Mouse (Mus musculus) G1E-ER4 (cell line): Measurements from ENCODE around the gene Olfr1354. TPM values are rescaled to one million over a fixed set of nuclear protein-coding genes. Genes with fewer than 3 reads are reported as not detected.
"Not testable (repeated sequence)": the region's sequence is repeated elsewhere in the genome, so short reads cannot be mapped to it uniquely, and the experiment has no call there.

Experiments used
- GATA1 ChIP-seq: IDR thresholded peaks from one replicate; pipeline ENCODE4 v1.8.0; 2012; ENCODE audit warnings: low read length, inconsistent platforms
- polyA plus RNA-seq: library from polyadenylated mRNA; stranded (reverse); fragments of >175 nt; gene quantifications from 2 replicates; pipeline ENCODE4 v1.2.3, GENCODE M21; 2012

Olfr1354 gene
- polyA plus RNA-seq = not detected in 2 replicates

DNA sequence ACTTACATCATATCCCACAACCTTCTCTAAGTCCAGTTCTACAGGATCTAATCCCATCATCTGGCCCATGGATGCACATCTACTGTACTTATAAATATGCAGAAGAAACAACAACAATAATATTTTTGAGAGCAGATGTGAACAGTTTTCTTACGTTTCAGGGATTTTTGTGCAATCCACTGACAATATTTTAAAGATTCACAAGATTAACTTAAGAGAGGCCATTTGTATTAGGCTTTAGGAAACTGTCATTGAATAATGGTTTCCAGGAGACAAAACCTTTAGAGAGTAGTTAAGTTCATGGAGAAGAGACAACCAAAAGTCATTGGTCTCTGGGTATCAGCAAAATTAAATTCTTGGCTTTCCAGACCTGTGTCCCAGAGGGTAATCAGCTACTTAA lies at the start of gene Olfr1354:
Gene Olfr1354, plus strand, starts transcription at position 301 of the 400 bp plus-strand sequence.
- not testable (repeated sequence) for TF ChIP-seq GATA1

DNA sequence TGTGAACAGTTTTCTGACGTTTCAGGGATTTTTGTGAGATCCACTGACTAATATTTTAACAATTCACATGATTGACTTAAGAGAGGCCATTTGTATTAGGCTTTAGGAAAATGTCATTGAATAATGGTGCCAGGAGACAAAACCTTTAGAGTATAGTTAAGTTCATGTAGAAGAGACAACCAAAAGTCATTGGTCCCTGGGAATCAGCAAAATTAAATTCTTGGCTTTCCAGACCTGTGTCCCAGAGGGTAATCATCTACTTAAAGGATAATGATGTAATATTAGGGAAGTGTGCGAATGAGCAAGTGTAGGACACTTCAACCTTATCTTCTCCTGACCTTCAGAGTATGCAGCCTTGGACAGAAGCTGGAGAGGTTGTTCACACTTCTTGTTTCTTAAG lies 37.7 kb upstream of the Olfr1354 start, which contains the start of gene Olfr1355:
Gene Olfr1355, plus strand, starts transcription at position 301 of the 400 bp plus-strand sequence.
- TF ChIP-seq GATA1 = no peak

DNA sequence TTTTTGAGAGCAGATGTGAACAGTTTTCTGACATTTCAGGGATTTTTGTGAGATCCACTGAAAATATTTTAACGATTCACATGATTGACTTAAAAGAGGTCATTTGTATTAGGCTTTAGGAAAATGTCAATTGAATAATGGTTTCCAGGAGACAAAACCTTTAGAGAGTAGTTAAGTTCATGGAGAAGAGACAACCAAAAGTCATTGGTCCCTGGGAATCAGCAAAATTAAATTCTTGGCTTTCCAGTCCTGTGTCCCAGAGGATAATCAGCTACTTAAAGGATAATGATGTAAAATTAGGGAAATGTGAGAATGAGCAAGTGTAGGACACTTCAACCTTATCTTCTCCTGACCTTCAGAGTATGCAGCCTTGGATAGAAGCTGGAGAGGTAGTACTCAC lies 37.4 kb downstream of the Olfr1354 start, which contains the start of gene Olfr8:
Gene Olfr8, plus strand, starts transcription at position 301 of the 400 bp plus-strand sequence.
- TF ChIP-seq GATA1 = not testable (repeated sequence)

DNA sequence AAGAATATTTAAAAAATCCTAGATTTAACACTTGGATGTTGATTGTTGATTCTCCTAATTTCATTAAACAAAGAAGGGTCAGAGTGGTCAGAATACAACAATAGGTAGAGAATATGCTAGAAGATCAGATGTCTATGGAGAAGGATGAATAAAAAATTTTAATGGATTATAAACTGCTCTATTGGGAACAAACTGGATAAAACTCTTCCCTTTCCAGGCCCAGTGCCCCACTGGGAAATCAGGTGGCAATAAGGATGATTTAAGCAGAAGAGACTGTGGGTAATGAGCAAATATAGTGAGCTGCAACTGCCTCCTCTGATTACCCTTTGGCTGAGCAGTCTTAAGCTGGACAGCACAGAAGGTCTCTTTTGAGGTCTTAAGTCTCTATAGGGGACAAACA lies 50.0 kb downstream of the Olfr1354 start, which contains the start of gene Olfr1353:
Gene Olfr1353, plus strand, starts transcription at position 301 of the 400 bp plus-strand sequence.
- TF ChIP-seq GATA1 = not testable (repeated sequence)

Other genes with a start within 250 kb of the Olfr1354 start
- not detected in 2 replicates for gene Casp14, start 194.9 kb upstream of the Olfr1354 start, polyA plus RNA-seq
- not detected in 2 replicates for gene Ccdc105, start 160.1 kb upstream of the Olfr1354 start, polyA plus RNA-seq
- gene Slc1a6, start 132.7 kb upstream of the Olfr1354 start, polyA plus RNA-seq = not detected in 2 replicates
- not detected in 2 replicates for gene Olfr1356, start 61.0 kb upstream of the Olfr1354 start, polyA plus RNA-seq
- not detected in 2 replicates for gene Olfr1355, start 37.6 kb upstream of the Olfr1354 start, polyA plus RNA-seq
- not detected in 2 replicates for gene Olfr8, start 37.5 kb downstream of the Olfr1354 start, polyA plus RNA-seq
- gene Olfr1353, start 50.1 kb downstream of the Olfr1354 start, polyA plus RNA-seq = not detected in 2 replicates
- gene Olfr1352, start 67.9 kb downstream of the Olfr1354 start, polyA plus RNA-seq = not detected in 2 replicates
- not detected in 2 replicates for gene Olfr1351, start 99.3 kb downstream of the Olfr1354 start, polyA plus RNA-seq
- not detected in 2 replicates for gene Olfr57, start 115.6 kb downstream of the Olfr1354 start, polyA plus RNA-seq
- gene 2610008E11Rik, start 184.4 kb downstream of the Olfr1354 start, polyA plus RNA-seq = 0.44 and 0.50 TPM in 2 replicates
- not detected in 2 replicates for gene Vmn2r80, start 235.6 kb downstream of the Olfr1354 start, polyA plus RNA-seq